Mouse (Mus musculus) forebrain, embryonic 14.5 days (tissue): Measurements from ENCODE around the gene Trim25. TPM values are rescaled to one million over a fixed set of nuclear protein-coding genes. Genes with fewer than 3 reads are reported as not detected.

Experiments used
- ATAC-seq: fragments of 200-750 bp; cut with Nextera tagmentation; 2 replicates; pipeline ENCODE4 v1.8.0; 2017; ENCODE audit warnings: mild to moderate bottlenecking, moderate library complexity
- DNase-seq: peaks from one replicate; pipeline ENCODE4 v3.0.0-alpha.2; 2015; ENCODE audit warnings: low spot score
- H3K27ac ChIP-seq: fragments of 300-500 bp; sonication (generic); 2 replicates; pipeline ENCODE4 v1.5.1; 2014; ENCODE audit warnings: low read depth, mild to moderate bottlenecking, control low read depth, low read length, moderate library complexity
- H3K27me3 ChIP-seq: fragments of 300-500 bp; sonication (generic); replicated peaks from 2 replicates; pipeline ENCODE4 v1.6.1; 2014; ENCODE audit warnings: low read length, control low read depth, mixed read lengths; ENCODE audit not compliant: control insufficient read depth, insufficient read depth
- H3K36me3 ChIP-seq: fragments of 300-500 bp; sonication (generic); 2 replicates; pipeline ENCODE4 v1.6.1; 2014; ENCODE audit warnings: low read length, control low read depth; ENCODE audit not compliant: control insufficient read depth, insufficient read depth
- H3K4me1 ChIP-seq: fragments of 300-500 bp; sonication (generic); 2 replicates; pipeline ENCODE4 v1.6.1; 2014; ENCODE audit warnings: antibody characterized with exemption, low read length, control low read depth; ENCODE audit not compliant: control insufficient read depth, insufficient read depth
- H3K4me2 ChIP-seq: fragments of 300-500 bp; sonication (generic); 2 replicates; pipeline ENCODE4 v1.6.1; 2014; ENCODE audit warnings: mild to moderate bottlenecking, control low read depth, low read length
- H3K4me3 ChIP-seq: fragments of 300-500 bp; sonication (generic); 2 replicates; pipeline ENCODE4 v1.5.1; 2014; ENCODE audit warnings: low read depth, low read length, control low read depth
- H3K9ac ChIP-seq: fragments of 300-500 bp; sonication (generic); 2 replicates; pipeline ENCODE4 v1.6.1; 2014; ENCODE audit warnings: mild to moderate bottlenecking, low read length, control low read depth, moderate library complexity
- H3K9me3 ChIP-seq: fragments of 300-500 bp; sonication (generic); replicated peaks from 2 replicates; pipeline ENCODE4 v1.6.1; 2016; ENCODE audit warnings: low read length, control low read depth, mixed read lengths; ENCODE audit not compliant: control insufficient read depth
- WGBS: fragments of 180-500 bp; shearing (Covaris S2); extraction: QIAGEN DNeasy Blood & Tissue Kit; methylation state at CpG from one replicate; pipeline ENCODE4 v1.1.7; 2014; 5-methylcytosine and 5-hydroxymethylcytosine counted together
- polyA plus RNA-seq: library from polyadenylated mRNA; unstranded; fragments of >200 nt; fragmentation: Nextera tagmentation; extraction: Ambion mirVana; gene quantifications from 2 replicates; pipeline ENCODE4 v1.2.1, GENCODE M21; 2014

Trim25 gene
- polyA plus RNA-seq, 1 experiment from 2014 or later, result 2.8 TPM

DNA sequence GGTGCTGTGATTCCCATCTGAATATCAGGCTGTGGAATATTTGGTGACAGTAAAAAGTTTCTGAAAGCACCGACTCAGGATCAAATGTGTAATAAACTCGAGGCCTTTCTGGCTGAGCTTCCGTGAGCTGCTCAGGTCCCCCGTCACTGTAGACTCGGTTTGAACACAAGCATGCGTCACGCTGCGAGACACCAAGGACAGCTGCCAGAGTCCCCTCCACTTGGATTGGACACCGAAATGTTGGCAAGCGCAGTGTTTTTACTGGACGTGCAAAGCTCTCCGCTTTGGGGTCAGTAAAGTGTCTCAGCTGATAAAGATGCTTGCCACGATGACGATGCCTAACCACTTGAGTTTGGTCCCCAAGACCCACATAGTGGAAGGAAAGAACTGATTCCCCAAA is 69.5 kb downstream of the Trim25 start:
- Histone ChIP-seq H3K27me3 (no peaks in the 10 kb centered on the region), H3K4me3 (no peak overlapping the region), H3K4me2 (no peak overlapping the region), H3K4me1 (no peaks in the 10 kb centered on the region), H3K36me3 (no peaks in the 10 kb centered on the region), H3K9me3 (no peaks in the 10 kb centered on the region), H3K27ac (no peak overlapping the region), H3K9ac (no peak overlapping the region)
- ATAC-seq (no peak), DNase-seq (no peak)
- WGBS, result 92% methylated on average over 14 of the region's 14 CpGs

DNA sequence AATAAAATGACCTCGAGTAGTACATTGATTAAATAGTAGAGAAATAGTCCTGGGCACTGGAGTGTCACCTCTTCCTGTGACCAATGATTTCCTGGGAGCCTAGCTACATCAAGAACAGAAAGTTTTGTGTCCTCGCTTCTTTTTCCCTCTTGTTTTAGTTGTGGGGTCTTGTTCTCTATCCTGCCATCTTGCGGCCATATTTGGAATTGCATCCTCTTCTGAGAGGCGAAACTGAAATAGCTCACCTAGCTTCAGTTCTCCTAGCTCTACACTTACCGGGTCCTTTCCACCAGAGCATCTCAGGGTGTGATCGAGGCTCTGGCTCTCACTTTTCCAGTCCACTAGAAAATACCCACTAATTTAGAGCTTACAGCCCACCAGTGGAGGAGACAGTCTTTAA is 70.1 kb downstream of the Trim25 start:
- peak; percentile 77 for DNase-seq

More for the DNA sequence above, 70.1 kb downstream of the Trim25 start:
- Histone ChIP-seq H3K27me3 (no peaks in the 10 kb centered on the region), H3K9me3 (no peaks in the 10 kb centered on the region), H3K9ac (no peak overlapping the region), H3K27ac (no peak overlapping the region), H3K4me2 (no peak overlapping the region), H3K4me1 (no peaks in the 10 kb centered on the region), H3K36me3 (no peaks in the 10 kb centered on the region), H3K4me3 (no peak overlapping the region)
- WGBS, result 15% methylated on average over 6 of the region's 6 CpGs
- ATAC-seq, result no peak

Other genes with a start within 250 kb of the Trim25 start
- gene Akap1, start 134.8 kb upstream of the Trim25 start, polyA plus RNA-seq, result 18.7 and 27.7 TPM in 2 replicates
- gene Scpep1, start 43.9 kb upstream of the Trim25 start, polyA plus RNA-seq, result 31.4 and 36.8 TPM in 2 replicates
- not detected in 2 replicates for gene Elobl, start 32.4 kb upstream of the Trim25 start, polyA plus RNA-seq
- gene Coil, start 29.1 kb upstream of the Trim25 start, polyA plus RNA-seq, result 17.1 and 18.2 TPM in 2 replicates
- gene Dgke, start 67.5 kb downstream of the Trim25 start, polyA plus RNA-seq, result 9.9 and 12.0 TPM in 2 replicates
- not detected in 2 replicates for gene Gm525, start 74.5 kb downstream of the Trim25 start, polyA plus RNA-seq